Mouse (Mus musculus) ES-Bruce4 (cell line): ENCODE measurements at regions not wholly inside any gene's neighbourhood (a gene's known extent, or its start where the extent isn't known, plus 50 kb on each side); places are given as distances from the start of the nearest gene placed in this dataset.

ENCODE experiments used
- H3K27ac ChIP-seq: 2 replicates; pipeline ENCODE4 v1.5.1; 2012; ENCODE audit warnings: low read length, inconsistent platforms; ENCODE audit not compliant: insufficient read depth
- H3K27me3 ChIP-seq: 2 replicates; pipeline ENCODE4 v1.6.1; 2012; ENCODE audit warnings: mild to moderate bottlenecking, low read length, inconsistent platforms; ENCODE audit not compliant: control insufficient read depth, poor library complexity, insufficient read depth, severe bottlenecking
- H3K36me3 ChIP-seq: 2 replicates; pipeline ENCODE4 v1.6.1; 2012; ENCODE audit warnings: inconsistent platforms, mild to moderate bottlenecking, low read length, moderate library complexity; ENCODE audit not compliant: control insufficient read depth, poor library complexity, insufficient read depth, severe bottlenecking
- H3K4me1 ChIP-seq: one replicate; pipeline ENCODE4 v1.8.1; 2011; ENCODE audit warnings: low read length; ENCODE audit not compliant: control insufficient read depth, insufficient read depth
- H3K4me3 ChIP-seq: 2 replicates; pipeline ENCODE4 v1.5.1; 2011; ENCODE audit warnings: low read depth, mild to moderate bottlenecking, low read length
- H3K9ac ChIP-seq: 2 replicates; pipeline ENCODE4 v1.6.1; 2012; ENCODE audit warnings: low read depth, mild to moderate bottlenecking, inconsistent platforms; ENCODE audit not compliant: poor library complexity, severe bottlenecking
- H3K9me3 ChIP-seq: replicated peaks from 2 replicates; pipeline ENCODE4 v1.6.1; 2012; ENCODE audit warnings: mild to moderate bottlenecking, low read length, inconsistent platforms; ENCODE audit not compliant: control insufficient read depth, poor library complexity, insufficient read depth, severe bottlenecking
- CTCF ChIP-seq: IDR thresholded peaks from one replicate; pipeline ENCODE4 v1.8.1; 2011; ENCODE audit warnings: low read depth, low read length
- EP300 ChIP-seq: IDR thresholded peaks from 2 replicates; pipeline ENCODE4 v1.6.1; 2011; ENCODE audit warnings: low read depth, low read length; ENCODE audit not compliant: insufficient read depth
- POLR2A ChIP-seq: IDR thresholded peaks from one replicate; pipeline ENCODE4 v1.8.1; 2011; ENCODE audit warnings: low read length; ENCODE audit not compliant: insufficient read depth

GRCm38 (mm10) chr11:64610724-64611123 lies 174.3 kb upstream of the F930015N05Rik start:
- Histone ChIP-seq H3K4me1 (no peaks in the 10 kb centered on the region), H3K36me3 (no peaks in the 10 kb centered on the region), H3K9ac (no peak overlapping the region), H3K27ac (no peak overlapping the region), H3K4me3 (no peak overlapping the region), H3K27me3 (no peaks in the 10 kb centered on the region), H3K9me3 (no peaks in the 10 kb centered on the region)
- no peak for TF ChIP-seq EP300
- no peak for TF ChIP-seq POLR2A
- no peak for TF ChIP-seq CTCF

- Histone ChIP-seq H3K4me1 (no peaks in the 10 kb centered on the region), H3K4me3 (no peak overlapping the region), H3K9ac (no peak overlapping the region), H3K27ac (no peak overlapping the region), H3K36me3 (no peaks in the 10 kb centered on the region), H3K9me3 (no peaks in the 10 kb centered on the region), H3K27me3 (no peaks in the 10 kb centered on the region)
- TF ChIP-seq POLR2A (no peak), CTCF (no peak), EP300 (no peak)
Observed at GRCm38 (mm10) chr11:64615140-64615539, 178.7 kb upstream of the F930015N05Rik start.

- Histone ChIP-seq H3K4me3 (no peak overlapping the region), H3K4me1 (no peaks in the 10 kb centered on the region), H3K27me3 (no peaks in the 10 kb centered on the region), H3K36me3 (no peaks in the 10 kb centered on the region), H3K9ac (no peak overlapping the region), H3K27ac (no peak overlapping the region), H3K9me3 (no peaks in the 10 kb centered on the region)
- no peak for TF ChIP-seq POLR2A
- no peak for TF ChIP-seq CTCF
- no peak for TF ChIP-seq EP300
Observed at GRCm38 (mm10) chr11:64618631-64619385, 182.4 kb upstream of the F930015N05Rik start.

GRCm38 (mm10) chr11:64627180-64627579 lies 190.7 kb upstream of the F930015N05Rik start:
- H3K4me1 ChIP-seq, result no peaks in the 10 kb centered on the region
- TF ChIP-seq POLR2A, result no peak
- TF ChIP-seq CTCF, result no peak
- H3K9ac ChIP-seq, result no peak overlapping the region

GRCm38 (mm10) chr11:64640947-64641346 lies 204.5 kb upstream of the F930015N05Rik start:
- Histone ChIP-seq H3K9ac (no peak overlapping the region), H3K36me3 (no peaks in the 10 kb centered on the region), H3K4me3 (no peak overlapping the region), H3K9me3 (no peaks in the 10 kb centered on the region; the same call in 1 of the 2 replicates), H3K27ac (no peak overlapping the region), H3K4me1 (no peaks in the 10 kb centered on the region), H3K27me3 (no peaks in the 10 kb centered on the region; the same call in 1 of the 2 replicates)
- TF ChIP-seq CTCF (no peak), EP300 (no peak), POLR2A (no peak)

More at GRCm38 (mm10) chr11:64627180-64627579, 190.7 kb upstream of the F930015N05Rik start:
- no peaks in the 10 kb centered on the region for H3K36me3 ChIP-seq
- no peak overlapping the region for H3K27ac ChIP-seq
- no peaks in the 10 kb centered on the region for H3K27me3 ChIP-seq
- no peak overlapping the region for H3K4me3 ChIP-seq
- H3K9me3 ChIP-seq, result no peaks in the 10 kb centered on the region

GRCm38 (mm10) chr11:64643171-64643570 lies 206.7 kb upstream of the F930015N05Rik start:
- H3K9me3 ChIP-seq, result no peaks in the 10 kb centered on the region; the same call in 1 of the 2 replicates
- H3K4me1 ChIP-seq, result no peaks in the 10 kb centered on the region
- no peak overlapping the region for H3K9ac ChIP-seq
- no peak overlapping the region for H3K27ac ChIP-seq
- H3K4me3 ChIP-seq, result no peak overlapping the region
- TF ChIP-seq POLR2A (no peak), EP300 (no peak), CTCF (no peak)
- no peaks in the 10 kb centered on the region; the same call in 1 of the 2 replicates for H3K27me3 ChIP-seq
- H3K36me3 ChIP-seq, result no peaks in the 10 kb centered on the region
